Mouse (Mus musculus) liver, embryonic 16.5 days (tissue): Measurements from ENCODE around the gene Nfat5. TPM values are rescaled to one million over a fixed set of nuclear protein-coding genes. Genes with fewer than 3 reads are reported as not detected.

ENCODE experiments used
- ATAC-seq: fragments of 200-750 bp; cut with Nextera tagmentation; 2 replicates; pipeline ENCODE4 v1.8.0; 2017; ENCODE audit warnings: low read depth, mild to moderate bottlenecking, moderate number of reproducible peaks, moderate library complexity
- H3K27ac ChIP-seq: fragments of 300-500 bp; sonication (generic); 2 replicates; pipeline ENCODE4 v1.5.1; 2014; ENCODE audit warnings: mild to moderate bottlenecking, low read length
- H3K27me3 ChIP-seq: fragments of 300-500 bp; sonication (generic); 2 replicates; pipeline ENCODE4 v1.6.1; 2014; ENCODE audit warnings: low read depth, low read length, mixed read lengths; ENCODE audit not compliant: control insufficient read depth, insufficient read depth
- H3K36me3 ChIP-seq: fragments of 300-500 bp; sonication (generic); 2 replicates; pipeline ENCODE4 v1.6.1; 2014; ENCODE audit warnings: mild to moderate bottlenecking; ENCODE audit not compliant: control insufficient read depth, insufficient read depth
- H3K4me1 ChIP-seq: fragments of 300-500 bp; sonication (generic); 2 replicates; pipeline ENCODE4 v1.6.1; 2014; ENCODE audit warnings: low read depth, low read length, mixed read lengths; ENCODE audit not compliant: control insufficient read depth
- H3K4me2 ChIP-seq: fragments of 300-500 bp; sonication (generic); 2 replicates; pipeline ENCODE4 v1.6.1; 2014; ENCODE audit warnings: low read depth, low read length, mixed read lengths
- H3K4me3 ChIP-seq: fragments of 300-500 bp; sonication (generic); 2 replicates; pipeline ENCODE4 v1.5.1; 2014; ENCODE audit warnings: low read depth, mild to moderate bottlenecking, low read length
- H3K9ac ChIP-seq: fragments of 300-500 bp; sonication (generic); 2 replicates; pipeline ENCODE4 v1.6.1; 2014; ENCODE audit warnings: low read depth, low read length
- H3K9me3 ChIP-seq: fragments of 300-500 bp; sonication (generic); replicated peaks from 2 replicates; pipeline ENCODE4 v1.6.1; 2016; ENCODE audit warnings: low read length; ENCODE audit not compliant: control insufficient read depth
- WGBS: fragments of 180-500 bp; shearing (Covaris S2); extraction: QIAGEN DNeasy Blood & Tissue Kit; methylation state at CpG from one replicate; pipeline ENCODE4 v1.1.7; 2014; ENCODE audit not compliant: insufficient replicate concordance; 5-methylcytosine and 5-hydroxymethylcytosine counted together
- polyA plus RNA-seq: library from polyadenylated mRNA; unstranded; fragments of >200 nt; fragmentation: Nextera tagmentation; extraction: Ambion mirVana; gene quantifications from 2 replicates; pipeline ENCODE4 v1.2.1, GENCODE M21; 2015

The Nfat5 gene
- polyA plus RNA-seq, 1 experiment from 2014 or later, result 1.5 TPM

DNA sequence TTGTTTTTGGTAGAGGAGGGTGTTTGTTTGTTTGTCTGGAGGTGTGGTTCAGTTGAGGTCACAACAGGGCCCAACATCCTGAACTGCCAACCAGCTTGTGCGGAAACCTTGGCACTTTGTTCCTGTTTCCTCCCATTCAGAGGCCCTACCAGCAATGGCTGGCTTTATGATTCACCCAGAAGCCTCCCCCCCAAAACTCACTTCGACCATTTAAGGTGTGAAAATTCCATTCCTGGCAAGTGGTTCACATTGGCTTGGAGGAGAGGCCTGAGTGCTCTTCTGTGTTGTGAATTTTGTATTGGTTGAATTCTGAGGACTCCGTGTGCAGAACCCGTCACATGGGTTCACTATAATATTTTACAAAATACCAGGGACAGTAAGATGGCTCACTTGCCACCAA is 32.1 kb upstream of the Nfat5 start:
- Histone ChIP-seq H3K9me3 (no peaks in the 10 kb centered on the region), H3K36me3 (no peaks in the 10 kb centered on the region), H3K27me3 (no peaks in the 10 kb centered on the region), H3K4me3 (no peak overlapping the region), H3K9ac (no peak overlapping the region), H3K27ac (no peak overlapping the region), H3K4me2 (no peak overlapping the region), H3K4me1 (no peaks in the 10 kb centered on the region)
- no peak for ATAC-seq
- WGBS, result 57% methylated on average over 4 of the region's 4 CpGs

- no peak overlapping the region for H3K27ac ChIP-seq
- no peak overlapping the region for H3K4me2 ChIP-seq
- H3K27me3 ChIP-seq, result no peaks in the 10 kb centered on the region
- no peak for ATAC-seq
- WGBS, result 59% methylated on average over 8 of the region's 8 CpGs
- no peaks in the 10 kb centered on the region for H3K4me1 ChIP-seq
- no peaks in the 10 kb centered on the region for H3K36me3 ChIP-seq
- no peak overlapping the region for H3K4me3 ChIP-seq
- H3K9ac ChIP-seq, result no peak overlapping the region
- H3K9me3 ChIP-seq, result no peaks in the 10 kb centered on the region
Observed at GRCm38 (mm10) chr8:107262046-107262705, 31.1 kb upstream of the Nfat5 start.

DNA sequence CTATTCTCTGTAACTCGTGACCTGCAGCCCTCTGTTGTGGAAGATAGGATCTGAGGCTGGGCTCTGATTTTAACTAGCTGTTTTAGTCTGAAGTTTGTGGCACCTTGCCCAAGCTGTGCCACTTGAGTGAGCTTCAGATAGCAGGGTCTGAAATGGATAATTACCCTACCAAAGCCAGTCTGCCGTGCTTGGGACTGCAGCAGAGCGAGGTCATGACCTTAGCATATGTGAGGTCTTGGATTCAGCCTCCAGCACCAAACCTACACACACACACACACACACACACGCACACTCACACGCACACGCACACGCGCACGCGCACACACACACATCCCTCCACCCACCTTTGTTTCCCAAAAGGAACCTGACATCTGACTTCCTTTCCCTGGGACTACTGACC is 27.5 kb upstream of the Nfat5 start:
- WGBS, result 71% methylated on average over 10 of the region's 10 CpGs
- Histone ChIP-seq H3K27me3 (no peaks in the 10 kb centered on the region), H3K4me1 (no peaks in the 10 kb centered on the region), H3K9ac (no peak overlapping the region), H3K9me3 (no peaks in the 10 kb centered on the region), H3K4me3 (no peak overlapping the region), H3K36me3 (no peaks in the 10 kb centered on the region), H3K27ac (no peak overlapping the region), H3K4me2 (no peak overlapping the region)
- ATAC-seq, result no peak

- H3K27ac ChIP-seq, result no peak overlapping the region
- H3K36me3 ChIP-seq, result no peaks in the 10 kb centered on the region
- H3K9me3 ChIP-seq, result no peaks in the 10 kb centered on the region
- 63% methylated on average over 9 of the region's 9 CpGs for WGBS
- H3K27me3 ChIP-seq, result no peaks in the 10 kb centered on the region
- no peak overlapping the region for H3K9ac ChIP-seq
- no peaks in the 10 kb centered on the region for H3K4me1 ChIP-seq
- no peak overlapping the region for H3K4me2 ChIP-seq
- no peak overlapping the region for H3K4me3 ChIP-seq
- ATAC-seq, result no peak
Observed at GRCm38 (mm10) chr8:107268501-107268900, 24.8 kb upstream of the Nfat5 start.

- Histone ChIP-seq H3K4me1 (no peaks in the 10 kb centered on the region), H3K9ac (no peak overlapping the region), H3K27me3 (no peaks in the 10 kb centered on the region), H3K4me2 (no peak overlapping the region), H3K9me3 (no peaks in the 10 kb centered on the region), H3K4me3 (no peak overlapping the region), H3K27ac (no peak overlapping the region), H3K36me3 (no peaks in the 10 kb centered on the region)
- ATAC-seq, result no peak
Observed at GRCm38 (mm10) chr8:107269191-107269590, 24.1 kb upstream of the Nfat5 start.

DNA sequence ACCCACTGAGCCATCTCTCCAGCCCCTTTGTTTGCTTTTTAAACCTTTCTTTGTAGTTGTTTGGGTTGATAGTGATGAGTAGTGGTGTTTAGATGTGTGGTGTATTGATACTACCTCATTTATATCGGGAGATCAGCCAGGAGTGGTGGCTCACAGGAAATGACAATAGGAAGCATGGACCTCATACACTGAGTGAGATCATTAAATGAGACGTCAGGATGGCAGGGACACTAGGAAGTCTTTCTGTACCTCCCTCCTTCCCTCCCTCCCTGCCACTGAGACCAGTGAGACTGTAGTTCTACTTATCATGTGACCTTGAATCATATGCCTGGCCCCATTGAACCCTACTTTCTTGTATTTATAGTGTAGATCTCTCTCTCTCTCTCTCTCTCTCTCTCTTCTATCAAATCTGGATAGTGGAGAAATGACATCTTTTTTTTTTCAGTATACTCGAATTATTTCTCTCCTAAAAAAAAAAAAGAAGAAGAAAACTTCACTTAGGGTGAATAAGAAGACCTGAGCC is 23.6 kb upstream of the Nfat5 start:
- ATAC-seq, result no peak
- 20% methylated on average over 3 of the region's 3 CpGs for WGBS

DNA sequence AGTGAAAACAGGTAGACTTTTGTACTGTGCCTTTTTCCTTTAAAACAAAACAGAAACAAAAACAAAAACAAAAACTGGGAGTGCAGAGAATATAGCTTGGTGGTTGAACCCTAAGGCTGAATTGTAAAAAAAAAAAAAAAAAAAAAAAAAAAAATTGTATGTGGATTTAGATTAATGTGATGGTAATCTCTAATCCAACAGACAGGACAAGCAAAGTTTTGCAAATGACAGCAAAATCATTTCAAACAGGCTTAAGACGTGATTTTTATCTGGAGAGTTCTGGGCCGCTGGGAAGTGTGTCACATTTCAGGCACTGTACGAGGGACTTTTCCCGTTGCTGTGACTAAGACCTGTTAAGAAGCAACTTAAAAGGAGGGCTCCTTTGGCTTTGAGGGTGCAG is 23.0 kb upstream of the Nfat5 start:
- Histone ChIP-seq H3K4me2 (no peak overlapping the region), H3K4me1 (no peaks in the 10 kb centered on the region), H3K27ac (no peak overlapping the region), H3K36me3 (no peaks in the 10 kb centered on the region), H3K9ac (no peak overlapping the region), H3K27me3 (no peaks in the 10 kb centered on the region), H3K9me3 (no peaks in the 10 kb centered on the region), H3K4me3 (no peak overlapping the region)
- ATAC-seq, result no peak
- 59% methylated on average over 4 of the region's 4 CpGs for WGBS

More for the DNA sequence above, 23.6 kb upstream of the Nfat5 start:
- Histone ChIP-seq H3K27ac (no peak overlapping the region), H3K27me3 (no peaks in the 10 kb centered on the region), H3K36me3 (no peaks in the 10 kb centered on the region), H3K4me2 (no peak overlapping the region), H3K4me3 (no peak overlapping the region), H3K9me3 (no peaks in the 10 kb centered on the region), H3K4me1 (no peaks in the 10 kb centered on the region), H3K9ac (no peak overlapping the region)

DNA sequence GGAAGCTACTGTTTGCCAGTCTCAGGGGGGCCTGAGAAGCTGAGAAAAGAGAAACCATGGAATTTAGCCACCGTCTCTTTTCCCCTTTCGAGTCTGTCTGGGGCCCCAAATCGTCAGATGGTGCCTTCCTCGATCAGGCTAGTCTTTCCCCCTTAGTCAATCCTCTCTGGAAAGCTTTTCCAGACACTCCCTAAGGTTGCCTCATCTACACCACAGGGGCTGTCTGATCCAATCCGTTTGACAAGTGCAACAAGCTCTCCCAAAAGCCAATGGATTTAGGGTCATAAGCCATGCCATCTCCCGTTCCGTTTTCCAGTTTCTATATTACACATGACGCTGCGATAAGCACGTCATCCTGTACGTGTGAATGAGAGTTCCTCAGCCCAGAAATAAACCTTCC is 22.5 kb upstream of the Nfat5 start:
- no peak for ATAC-seq
- Histone ChIP-seq H3K9me3 (no peaks in the 10 kb centered on the region), H3K9ac (no peak overlapping the region), H3K36me3 (no peaks in the 10 kb centered on the region), H3K4me2 (no peak overlapping the region), H3K27ac (no peak overlapping the region), H3K4me3 (no peak overlapping the region), H3K4me1 (no peaks in the 10 kb centered on the region), H3K27me3 (no peaks in the 10 kb centered on the region)
- WGBS, result 64% methylated on average over 11 of the region's 11 CpGs

- no peak for ATAC-seq
- no peaks in the 10 kb centered on the region for H3K27me3 ChIP-seq
Observed at GRCm38 (mm10) chr8:107277323-107277883, 15.9 kb upstream of the Nfat5 start.

More at GRCm38 (mm10) chr8:107277323-107277883, 15.9 kb upstream of the Nfat5 start:
- 21% methylated on average over 5 of the region's 5 CpGs for WGBS
- no peak overlapping the region for H3K4me3 ChIP-seq
- H3K27ac ChIP-seq, result no peak overlapping the region
- H3K36me3 ChIP-seq, result no peaks in the 10 kb centered on the region
- H3K9ac ChIP-seq, result no peak overlapping the region
- no peak overlapping the region for H3K4me2 ChIP-seq
- no peaks in the 10 kb centered on the region for H3K9me3 ChIP-seq
- H3K4me1 ChIP-seq, result no peaks in the 10 kb centered on the region
